Mouse (Mus musculus) frontal cortex, postnatal 14 days (tissue): ENCODE measurements at regions not wholly inside any gene's neighbourhood (a gene's known extent, or its start where the extent isn't known, plus 50 kb on each side); places are given as distances from the start of the nearest gene placed in this dataset.

Source experiments
- DNase-seq, 2 experiments: peaks; one replicate each; pipeline ENCODE4 v3.0.0; 2022; ENCODE audit warnings: low spot score in 2 of 2

- no peak for DNase-seq
Observed at GRCm38 (mm10) chr1:137571190-137571904, 604.2 kb downstream of the Ptprc start.

DNA sequence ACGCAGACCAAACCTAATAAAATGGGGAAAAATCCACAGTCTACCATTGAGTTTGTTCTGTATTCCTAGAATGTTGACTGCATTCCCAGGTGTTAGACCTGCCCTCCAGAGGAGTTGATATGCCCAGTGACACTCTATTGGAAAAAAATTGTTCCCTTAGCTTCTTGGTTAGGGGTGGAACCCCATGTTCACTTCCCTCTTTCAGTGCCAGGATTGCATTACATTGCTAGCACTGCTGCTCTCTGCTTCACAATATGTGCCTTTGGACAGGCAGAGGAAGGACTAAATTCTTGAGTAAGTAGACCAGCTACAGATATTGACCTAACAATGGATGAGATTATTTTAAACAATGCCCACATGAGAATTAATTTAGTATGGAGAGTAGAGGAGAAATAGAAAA lies 607.3 kb upstream of the Nr5a2 start:
- DNase-seq = no peak

- no peak for DNase-seq
Observed at GRCm38 (mm10) chr1:137565573-137566048, 605.4 kb upstream of the Nr5a2 start.

DNA sequence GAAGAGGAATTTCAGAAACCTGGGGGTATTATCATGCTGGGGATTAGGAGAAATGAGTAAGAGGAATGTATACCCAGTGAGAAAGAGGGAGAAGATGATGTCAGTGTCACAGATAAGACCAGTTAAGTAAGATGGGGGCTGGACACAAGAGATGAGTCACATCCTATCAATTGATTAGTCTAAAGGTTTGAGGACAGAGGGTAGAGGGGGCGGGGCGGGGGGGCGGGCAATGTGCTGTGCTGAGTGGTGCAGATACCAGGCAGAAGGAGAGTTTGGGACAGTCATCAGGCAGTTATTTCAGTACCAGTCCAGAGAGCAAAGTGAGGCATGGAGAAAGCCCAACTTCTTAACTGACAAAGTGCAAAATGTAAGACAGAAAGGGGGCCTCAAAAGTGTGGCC lies 601.4 kb upstream of the Nr5a2 start:
- DNase-seq = no peak

- no peak for DNase-seq
Observed at GRCm38 (mm10) chr1:137560389-137561268, 600.4 kb upstream of the Nr5a2 start.

- no peak for DNase-seq
Observed at GRCm38 (mm10) chr1:137549659-137550058, 589.4 kb upstream of the Nr5a2 start.

- DNase-seq = no peak
Observed at GRCm38 (mm10) chr1:137545666-137546065, 585.4 kb upstream of the Nr5a2 start.

- no peak for DNase-seq
Observed at GRCm38 (mm10) chr1:137543828-137544227, 583.6 kb upstream of the Nr5a2 start.

DNA sequence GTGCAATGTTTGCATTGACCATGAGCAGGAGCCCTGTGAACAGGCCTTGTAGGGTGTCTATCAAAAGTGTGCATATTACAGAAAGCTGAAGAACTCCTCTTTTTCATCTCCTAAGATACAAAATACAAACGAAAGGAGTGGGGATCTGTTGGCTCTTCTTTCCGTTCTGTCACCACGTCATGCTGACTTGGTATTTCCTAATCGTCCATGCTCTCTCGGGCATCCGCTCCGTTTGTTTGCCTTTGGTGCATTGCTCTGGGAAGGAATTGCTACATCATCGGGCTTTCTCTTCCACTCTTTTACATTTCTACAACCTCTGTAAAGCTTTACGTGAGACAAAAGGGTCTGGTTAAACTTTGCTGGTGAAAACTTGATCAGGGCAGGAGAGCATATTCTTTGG lies 581.2 kb upstream of the Nr5a2 start:
- no peak for DNase-seq

DNA sequence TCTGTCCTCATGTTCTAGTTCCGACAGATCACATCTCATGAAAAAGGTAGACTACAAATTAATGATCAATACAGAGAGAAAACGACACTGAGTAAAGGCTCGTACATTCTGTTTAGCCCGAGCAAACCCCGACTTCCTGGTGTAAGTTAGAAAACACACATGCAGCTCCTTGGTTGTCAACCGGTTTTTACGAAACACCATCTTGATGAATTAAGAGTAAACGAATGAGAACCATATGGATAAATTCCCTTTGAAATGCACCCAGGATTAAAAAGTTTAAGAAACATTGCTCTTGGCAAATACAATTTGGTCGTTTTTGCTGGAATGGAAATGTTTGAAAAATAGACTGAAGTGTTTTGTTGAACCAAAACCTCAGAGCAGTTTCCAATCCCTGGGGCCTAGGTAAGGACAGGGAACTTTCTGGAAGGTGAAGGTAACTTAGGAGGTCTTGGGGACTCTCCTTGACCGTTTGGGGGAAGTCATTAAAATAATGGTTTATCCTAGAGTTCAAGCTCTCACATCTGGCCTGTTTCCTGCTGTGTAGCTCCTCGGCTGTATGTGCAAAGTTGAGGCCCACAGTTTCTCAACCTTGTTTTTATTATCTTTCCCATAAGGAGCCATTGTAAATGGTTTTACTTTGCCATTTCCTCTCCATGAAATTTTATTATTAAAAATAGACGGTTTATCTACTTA lies 579.3 kb upstream of the Nr5a2 start:
- no peak for DNase-seq

GRCm38 (mm10) chr1:137514750-137515149 lies 554.5 kb upstream of the Nr5a2 start:
- DNase-seq = no peak

DNA sequence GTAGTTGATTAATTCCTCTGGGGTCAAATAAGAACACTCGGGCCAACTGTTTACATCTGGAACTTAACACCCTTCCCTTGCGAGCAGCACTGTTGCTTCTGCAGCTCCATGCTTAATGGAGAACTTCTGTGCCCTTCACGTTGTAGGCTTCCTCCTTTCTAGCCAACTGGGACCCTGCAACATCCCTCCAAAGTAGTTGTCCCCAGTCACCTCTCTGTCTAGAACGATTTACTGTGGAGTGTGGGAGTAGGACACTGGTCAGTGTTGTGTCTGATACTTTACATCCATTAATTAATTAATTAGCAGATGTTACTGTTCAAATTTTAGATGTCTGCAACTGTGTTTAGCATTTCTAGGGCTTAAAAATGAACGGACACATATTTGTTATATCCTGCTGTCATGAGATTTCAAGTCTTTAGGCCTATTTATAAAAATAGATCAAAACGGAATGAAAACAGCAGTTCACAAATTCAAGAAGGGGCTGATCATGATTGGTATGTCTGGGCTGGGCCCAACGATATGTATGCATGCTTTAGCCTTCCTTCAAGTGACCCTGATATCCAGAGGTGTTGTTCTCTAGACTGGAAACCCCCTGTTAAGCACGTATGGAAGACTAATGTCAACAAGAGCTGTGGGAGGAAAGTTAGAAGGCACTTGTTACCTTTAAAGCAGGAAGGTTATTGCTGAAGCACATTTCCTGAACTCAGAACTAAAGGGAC lies 543.6 kb upstream of the Nr5a2 start:
- no peak for DNase-seq

- DNase-seq = no peak
Observed at GRCm38 (mm10) chr1:137488226-137488625, 528.0 kb upstream of the Nr5a2 start.

GRCm38 (mm10) chr1:137478459-137478858 lies 518.2 kb upstream of the Nr5a2 start:
- no peak for DNase-seq

GRCm38 (mm10) chr1:137477239-137477638 lies 517.0 kb upstream of the Nr5a2 start:
- DNase-seq = no peak

DNA sequence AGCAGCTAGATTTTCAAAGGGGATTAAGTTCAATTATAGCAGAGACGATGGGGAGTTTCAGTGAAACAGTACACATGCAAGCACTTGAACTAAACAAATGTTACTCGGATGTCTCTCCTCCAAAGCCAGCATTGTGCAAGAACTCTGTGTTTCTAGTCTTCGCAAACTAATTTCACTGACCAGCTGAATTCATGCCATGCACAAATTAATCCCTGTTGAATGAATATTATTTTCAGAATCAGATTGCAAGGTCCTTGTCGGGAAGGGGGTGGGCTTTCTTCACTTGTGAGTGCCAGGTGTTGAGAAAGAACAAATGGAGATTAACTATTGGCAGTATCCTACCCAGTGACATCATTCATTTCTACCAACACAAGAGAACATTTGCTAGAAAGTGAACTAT lies 514.6 kb upstream of the Nr5a2 start:
- no peak for DNase-seq

- no peak for DNase-seq
Observed at GRCm38 (mm10) chr1:137473800-137474685, 513.8 kb upstream of the Nr5a2 start.

- no peak for DNase-seq
Observed at GRCm38 (mm10) chr1:137464971-137465370, 504.7 kb upstream of the Nr5a2 start.

DNA sequence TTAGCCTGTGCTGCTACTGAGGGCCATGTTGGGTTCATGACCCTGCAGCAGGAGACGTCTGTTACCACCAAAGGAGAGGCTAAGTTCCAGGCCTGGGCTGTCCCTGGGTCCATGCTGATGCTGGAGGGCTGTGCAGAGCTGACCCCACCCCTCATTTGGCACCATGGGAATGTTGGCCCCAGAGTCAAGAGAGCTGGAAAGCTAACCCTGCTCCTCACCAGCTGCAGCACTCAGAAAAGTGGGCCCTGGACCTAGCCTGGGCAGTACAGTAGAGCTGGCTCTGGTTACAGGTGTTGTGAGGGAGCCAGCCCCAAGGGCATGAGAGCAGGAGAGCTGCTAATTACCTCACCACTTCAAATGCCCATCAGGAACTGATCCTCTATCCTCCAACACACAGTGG lies 500.9 kb upstream of the Nr5a2 start:
- no peak for DNase-seq

DNA sequence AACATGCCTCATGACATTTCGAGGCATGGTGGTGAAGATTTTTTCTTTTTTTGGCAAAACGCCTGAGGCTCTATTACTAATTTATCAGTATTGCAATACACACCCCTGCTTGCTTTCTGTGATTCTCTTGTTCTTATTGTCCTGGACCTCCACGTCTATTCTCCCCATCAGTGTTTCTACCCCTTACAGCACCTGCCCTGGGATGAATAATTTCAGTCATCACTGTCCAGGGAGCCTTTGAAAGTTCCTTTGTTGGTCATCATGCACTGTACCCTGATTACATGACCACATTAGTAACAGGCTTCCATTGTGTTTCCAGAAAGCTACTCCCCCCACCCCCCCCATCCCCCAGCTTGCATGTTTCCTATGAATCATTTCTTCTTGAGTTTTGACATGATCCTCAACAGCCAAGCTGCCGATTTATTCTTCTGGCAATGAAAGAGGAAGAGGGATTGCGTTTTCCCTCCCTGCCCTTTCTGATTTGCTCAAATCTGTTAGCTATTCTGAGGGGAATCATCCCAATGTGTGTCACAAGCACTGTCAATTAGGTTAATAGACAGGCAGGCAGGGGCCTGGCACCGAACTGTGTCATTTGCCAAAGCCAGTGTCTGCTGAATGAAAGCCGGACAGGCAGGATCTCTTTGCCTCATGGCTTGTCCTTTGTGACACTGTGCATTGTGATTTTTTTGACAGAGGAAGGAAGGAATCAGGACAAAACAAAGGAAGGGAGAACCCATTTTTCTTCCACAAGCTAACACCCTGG lies 493.4 kb upstream of the Nr5a2 start:
- no peak for DNase-seq
